Mouse (Mus musculus) stomach, postnatal 0 days (tissue): ENCODE measurements at regions not wholly inside any gene's neighbourhood (a gene's known extent, or its start where the extent isn't known, plus 50 kb on each side); places are given as distances from the start of the nearest gene placed in this dataset.

Source experiments
- CTCF ChIP-seq: IDR thresholded peaks from 2 replicates; pipeline ENCODE4 v1.5.1; 2016; ENCODE audit warnings: antibody characterized with exemption, low read depth, mild to moderate bottlenecking, moderate library complexity
- EP300 ChIP-seq: optimal IDR thresholded peaks from 2 replicates; pipeline ENCODE3; 2016; ENCODE audit warnings: antibody characterized with exemption

- TF ChIP-seq CTCF (no peak), EP300 (no peak)
Observed at GRCm38 (mm10) chr12:73491370-73491769, 54.8 kb downstream of the Tmem30b start.
